Mouse (Mus musculus) left cerebral cortex, adult 18-20 months (tissue): ENCODE measurements around the gene Rnf217. TPM values are rescaled to one million over a fixed set of nuclear protein-coding genes. Genes with fewer than 3 reads are reported as not detected.

Source experiments
- DNase-seq, 2 experiments: peaks; one replicate each; pipeline ENCODE4 v3.0.0; 2021 to 2022; ENCODE audit warnings: low spot score in 2 of 2, mixed read lengths in 1 of 2
- long read RNA-seq, 2 experiments: library from polyadenylated mRNA; stranded (forward); transcript quantifications; one replicate each; pipeline ENCODE4 v2.0.0; 2021
- total RNA-seq, 2 experiments: library from RNA; stranded (reverse); gene quantifications; 2 replicates each; pipeline ENCODE4 v1.2.3; 2021

The Rnf217 gene
- 10 to 100 TPM; 11.1 to 13.5 TPM for total RNA-seq
- long read RNA-seq, experiment 1, full-length matches to known transcripts: 22 of 25 reads
- long read RNA-seq, experiment 1, partial matches to known transcripts: 0 of 25 reads
- long read RNA-seq, experiment 1, other reads (novel, unspliced or antisense): 3 of 25 reads
- long read RNA-seq, experiment 2, full-length matches to known transcripts: 15 of 15 reads
- long read RNA-seq, experiment 2, partial matches to known transcripts: 0 of 15 reads
- long read RNA-seq, experiment 2, other reads (novel, unspliced or antisense): 0 of 15 reads

DNA sequence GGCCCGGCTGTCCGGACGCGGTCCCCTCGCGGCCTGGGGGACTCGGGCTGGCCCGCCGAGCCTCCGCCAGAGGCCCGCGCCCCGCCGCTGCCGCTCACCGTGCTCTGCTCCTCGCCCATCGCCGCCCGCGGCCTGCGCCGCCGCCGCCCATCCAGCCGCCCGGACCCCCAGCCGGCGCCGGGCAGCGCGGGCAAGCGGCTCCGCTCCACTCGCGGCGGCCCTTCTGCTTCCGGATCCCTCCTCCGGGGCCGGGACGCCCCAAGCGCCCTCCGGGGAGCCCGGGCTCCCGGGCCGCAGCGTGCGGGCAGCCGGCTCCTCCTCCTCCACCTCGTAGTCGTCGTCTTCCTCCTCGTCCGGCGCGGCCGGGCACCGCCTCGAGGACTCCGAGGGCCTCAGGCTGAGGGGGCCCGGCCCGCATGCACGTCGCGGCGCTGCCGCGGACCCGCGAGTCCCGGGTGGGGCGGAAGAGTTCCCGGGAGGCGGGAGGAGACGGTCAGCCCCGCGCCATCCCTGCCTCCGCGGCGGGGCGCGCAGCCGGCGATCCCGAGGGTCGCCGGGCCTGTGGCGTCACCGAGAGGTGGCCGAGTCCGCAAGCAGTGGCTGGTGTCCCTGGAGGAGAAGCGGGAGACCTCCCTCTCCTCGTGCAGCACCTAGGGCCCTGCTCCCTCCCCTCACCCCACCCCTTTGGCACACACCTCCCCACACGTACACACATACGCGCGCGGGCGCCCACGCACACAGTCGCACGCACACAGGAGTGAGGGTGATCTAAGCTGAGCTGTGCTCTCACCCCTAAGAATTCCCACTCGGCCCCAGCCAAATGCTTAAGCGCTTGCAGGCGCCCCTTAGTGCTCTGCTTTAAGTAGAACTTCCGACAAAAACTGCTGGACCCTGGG, at the start of gene Rnf217:
Gene Rnf217, minus strand, starts transcription at position 119 of the 896 bp plus-strand sequence.
- DNase-seq: peak; percentile 74 to 85

DNA sequence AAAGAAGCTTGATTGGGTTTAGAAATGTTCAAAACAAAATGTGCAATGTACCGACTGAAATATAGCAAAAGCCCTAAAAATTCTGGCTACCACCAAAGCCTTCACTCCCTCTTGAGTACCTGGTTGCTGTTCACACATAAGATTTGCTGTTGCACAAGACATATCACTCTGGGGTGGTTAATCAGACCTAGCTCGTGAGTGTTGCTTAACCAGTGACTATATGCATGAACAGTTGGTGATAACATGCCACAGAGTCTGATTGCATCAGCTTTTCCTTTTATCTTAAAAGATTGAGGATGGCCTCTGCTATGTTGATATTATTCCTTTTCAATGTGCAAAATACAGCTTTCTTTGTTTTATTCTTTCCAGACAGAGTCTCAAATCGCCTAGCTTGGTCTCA, 38.3 kb upstream of the Rnf217 start:
- DNase-seq: no peak

DNA sequence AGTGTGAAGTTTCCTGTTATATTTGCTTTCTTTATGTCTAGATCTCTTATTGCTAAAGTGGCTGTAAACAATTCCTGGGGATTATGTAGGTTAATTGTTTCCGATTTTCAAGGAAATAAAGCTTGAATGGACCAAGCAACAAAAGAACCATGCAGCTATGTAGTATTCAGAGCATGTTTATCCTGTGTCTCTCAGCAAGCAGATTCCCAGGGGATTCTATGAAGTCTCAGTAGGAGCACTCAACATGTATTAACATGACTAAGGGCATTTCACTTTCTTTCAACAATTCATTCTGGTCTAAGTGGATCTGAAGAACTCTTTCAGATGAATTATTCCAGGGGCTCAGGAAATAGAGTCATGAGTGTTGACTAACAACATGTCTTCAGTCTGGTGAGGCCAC, 37.1 kb upstream of the Rnf217 start:
- DNase-seq: no peak

DNA sequence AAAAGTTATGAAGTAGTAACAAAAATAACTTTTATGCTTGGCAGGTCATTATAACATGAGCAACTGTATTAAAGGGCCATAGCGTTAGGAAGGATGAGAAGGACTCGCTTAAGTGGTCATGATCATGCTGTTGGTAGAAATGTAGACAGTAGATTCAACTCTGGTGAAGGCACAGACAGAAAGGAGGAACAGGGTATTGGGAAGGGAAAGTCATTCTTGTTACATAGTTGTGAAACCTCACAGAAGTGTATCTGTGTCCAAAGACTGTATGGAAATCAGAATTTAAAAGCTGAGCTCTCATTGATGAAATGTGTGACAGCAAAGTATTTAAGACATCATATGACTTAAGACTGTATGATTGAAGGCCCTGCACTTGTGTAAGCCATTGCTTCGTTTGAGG, 26.1 kb upstream of the Rnf217 start:
- DNase-seq: no peak

DNA sequence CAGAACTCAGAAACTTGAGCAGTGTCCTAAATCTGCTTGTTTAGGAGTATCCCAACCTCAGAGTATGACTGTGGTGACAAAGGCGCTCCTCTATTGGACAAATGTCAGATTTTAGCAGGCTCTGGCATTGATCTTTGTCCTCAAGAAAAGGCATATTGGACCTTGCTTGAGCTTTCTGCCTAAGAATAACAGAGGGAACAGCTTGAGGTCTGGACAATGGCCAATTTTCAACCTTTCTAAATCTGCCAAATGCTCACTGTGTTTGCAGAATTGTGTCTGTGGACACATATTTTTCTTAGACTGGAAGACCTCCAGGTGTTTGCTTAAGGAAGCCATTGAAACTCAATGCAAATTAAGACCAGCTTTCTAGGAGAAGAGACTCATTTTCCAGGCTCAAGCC, 23.0 kb upstream of the Rnf217 start:
- DNase-seq: no peak

DNA sequence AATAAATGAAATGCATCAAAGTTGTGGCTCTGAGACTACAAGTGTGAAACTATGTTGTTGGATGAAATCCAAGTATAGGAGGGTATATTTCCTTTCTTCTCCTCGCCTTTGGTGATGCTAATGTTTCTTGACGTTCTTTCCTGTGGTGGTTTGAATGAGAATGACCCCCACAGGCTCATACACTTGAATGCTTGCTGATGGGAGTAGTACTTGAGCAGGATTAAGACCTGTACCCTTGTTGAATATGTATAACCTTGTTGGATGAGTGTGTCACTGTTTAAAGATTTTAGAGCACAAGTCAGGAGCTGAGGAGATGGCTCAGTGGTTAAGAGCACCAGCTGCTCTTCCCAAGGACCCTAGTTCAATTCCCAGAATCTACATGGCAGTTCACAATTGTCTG, 6.4 kb upstream of the Rnf217 start:
- no peak for DNase-seq

DNA sequence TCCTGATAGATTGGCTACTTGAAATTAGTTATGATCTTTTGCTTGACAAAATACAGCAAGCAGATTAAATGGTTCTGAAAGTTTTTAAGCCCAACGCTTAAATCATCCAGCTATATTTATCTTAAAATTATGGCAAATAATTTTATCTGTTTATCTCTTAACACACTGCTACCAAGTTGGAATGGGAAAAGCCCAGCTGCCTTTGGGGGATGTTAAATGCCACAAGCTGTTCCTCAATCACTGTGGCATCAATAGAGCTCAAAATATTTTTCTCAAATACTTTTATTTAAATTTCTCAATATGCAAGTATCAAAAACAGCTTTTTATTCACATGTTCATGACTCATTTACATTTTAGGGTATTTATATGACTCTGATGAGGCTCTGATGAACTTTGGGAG, 5.1 kb upstream of the Rnf217 start:
- no peak for DNase-seq

DNA sequence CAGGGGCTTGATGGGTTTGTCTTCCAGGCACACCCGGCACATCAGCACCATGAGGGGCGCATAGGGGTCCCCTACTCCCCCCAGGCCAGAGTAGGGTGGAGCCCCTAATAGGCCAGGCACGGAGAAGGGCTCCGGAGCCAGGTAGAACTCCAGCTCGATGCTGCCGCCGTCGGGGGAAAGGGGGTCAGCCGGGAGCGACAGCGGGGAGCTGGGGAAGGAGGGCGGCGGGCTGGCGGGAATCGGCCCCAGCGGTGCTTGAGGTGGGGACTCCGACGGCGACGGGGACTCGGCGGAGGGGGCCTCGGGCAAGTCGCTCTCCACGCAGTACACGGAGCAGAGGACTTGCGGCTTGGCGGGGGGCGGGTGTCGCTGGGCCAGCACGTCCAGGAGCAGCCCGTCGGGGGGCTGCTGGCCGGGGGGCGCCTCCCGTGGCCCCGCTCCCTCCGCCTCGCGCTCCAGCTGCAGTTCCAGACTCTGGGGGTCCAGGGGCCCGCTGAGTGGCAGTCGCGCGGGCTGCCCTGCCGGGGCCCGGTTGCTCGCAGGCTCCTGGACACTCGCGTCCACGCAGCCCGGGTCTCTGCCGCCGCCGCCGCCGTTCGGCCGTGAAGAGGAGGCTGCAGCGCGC, 431 bp downstream of the Rnf217 start:
- DNase-seq: peak; percentile 24 to 30

DNA sequence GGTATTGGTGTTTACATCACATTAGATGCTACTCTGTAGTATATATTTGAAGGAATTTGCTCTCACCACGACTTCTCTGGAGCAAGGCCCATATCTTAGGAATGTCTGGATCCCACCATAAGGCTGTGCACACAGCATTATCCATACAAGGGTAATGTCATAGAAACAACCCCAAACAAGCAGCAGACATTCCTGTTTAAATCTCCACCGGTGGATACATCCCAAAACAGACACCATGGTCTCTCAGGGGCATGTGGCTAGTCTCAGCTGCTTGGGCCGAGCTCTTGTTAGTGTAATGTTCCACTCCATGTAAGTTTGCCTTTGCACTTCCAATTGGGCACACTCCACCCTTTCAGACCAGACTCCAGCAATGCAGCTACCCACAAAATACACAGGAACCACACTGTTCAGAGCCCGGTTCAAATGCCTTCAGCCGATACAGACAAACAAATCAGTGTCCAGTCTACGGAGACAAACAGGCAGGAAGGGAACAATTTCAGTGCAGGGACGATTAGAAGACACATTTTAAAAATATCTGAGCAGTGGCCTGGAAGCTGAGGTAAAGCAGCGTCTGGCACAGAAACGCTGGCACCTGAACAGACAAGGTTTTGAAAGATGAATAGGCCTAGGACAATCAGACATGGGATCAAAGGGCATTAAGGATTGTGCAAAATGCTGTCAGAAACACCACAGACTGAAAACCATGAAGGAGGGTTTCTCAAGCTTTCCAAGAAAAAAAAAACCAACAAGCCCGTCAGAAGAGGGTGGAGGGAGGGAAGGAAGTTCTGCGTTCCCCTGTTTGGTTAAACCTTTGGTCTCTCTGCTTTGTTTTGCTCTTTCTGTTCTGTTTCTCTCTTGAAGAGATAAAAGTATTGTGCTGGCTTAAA, 1.8 kb downstream of the Rnf217 start:
- DNase-seq: no peak

DNA sequence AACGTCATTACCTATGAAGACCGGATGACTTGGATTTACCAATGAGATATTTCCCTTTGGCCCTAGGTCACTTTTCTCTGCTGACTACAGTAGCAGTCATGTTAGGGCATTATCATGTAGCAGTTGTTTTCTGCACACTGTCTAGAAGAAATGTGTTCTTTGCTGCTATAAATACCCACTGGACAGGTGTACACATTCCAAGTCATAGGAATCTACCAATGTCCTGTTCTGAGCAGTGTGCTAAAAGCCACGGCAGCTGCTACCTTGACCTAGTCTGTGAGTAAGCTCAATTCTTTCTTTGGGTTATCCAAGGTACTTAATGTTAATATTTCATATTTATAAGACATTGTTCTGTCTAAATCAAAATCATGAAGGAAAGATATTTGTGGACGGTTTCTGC, 5.1 kb downstream of the Rnf217 start:
- DNase-seq: no peak

DNA sequence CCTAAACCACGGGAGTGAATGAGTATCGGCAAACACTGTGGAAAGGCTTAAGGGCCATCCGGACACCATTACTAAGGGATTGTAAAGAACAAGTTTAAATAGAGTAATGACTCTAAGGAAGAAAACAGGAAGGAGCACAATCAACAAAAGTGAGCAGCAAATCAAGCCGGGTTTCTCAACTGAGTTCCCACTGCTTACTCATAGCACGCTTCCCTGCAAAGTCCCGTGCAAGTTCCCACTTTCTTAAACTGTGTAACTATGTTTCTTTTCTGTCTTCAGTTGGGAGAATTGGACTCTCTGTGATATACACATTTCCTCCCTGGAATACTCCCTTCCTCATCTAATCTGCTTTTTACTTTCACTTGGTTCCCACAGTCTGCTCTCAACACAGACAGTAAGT, 8.9 kb downstream of the Rnf217 start:
- DNase-seq: no peak

DNA sequence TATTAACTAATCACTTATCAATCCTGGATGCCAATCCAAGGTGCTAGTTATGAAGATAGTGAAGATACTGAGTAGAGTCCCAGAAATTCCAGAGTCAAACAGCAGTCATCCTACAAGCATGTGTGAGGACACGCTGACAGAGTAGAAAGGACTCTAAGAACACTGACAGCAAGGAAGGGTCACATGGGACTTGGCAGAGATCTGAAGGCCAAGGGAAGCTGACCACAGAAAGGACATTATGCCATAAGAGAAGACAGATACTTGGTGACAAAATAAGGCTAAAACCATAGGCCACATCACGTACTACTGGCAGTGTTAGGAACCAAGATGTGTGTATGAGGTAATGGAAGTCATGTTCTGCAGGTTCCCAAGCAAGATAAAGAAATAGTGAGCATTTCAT, 11.1 kb downstream of the Rnf217 start:
- DNase-seq: no peak

DNA sequence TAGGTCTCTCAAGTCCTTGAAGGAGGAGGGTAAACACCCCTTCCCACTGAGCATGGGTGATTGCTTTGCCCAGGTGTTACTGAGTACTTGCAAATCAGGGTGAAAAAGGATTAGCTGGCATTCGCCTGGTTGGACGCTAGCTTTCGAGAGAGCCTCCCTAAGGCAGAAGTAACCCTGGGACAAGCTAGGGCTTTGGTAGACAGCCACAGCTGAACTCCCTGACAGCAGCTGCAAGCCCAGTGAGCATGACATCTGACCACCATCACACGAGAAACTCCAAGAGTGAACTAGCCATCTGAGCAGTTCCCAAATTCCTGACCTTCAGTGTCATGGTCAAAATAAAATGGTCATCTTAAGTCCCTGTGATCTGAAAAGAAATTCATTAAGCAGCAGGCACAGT, 12.2 kb downstream of the Rnf217 start:
- no peak for DNase-seq

DNA sequence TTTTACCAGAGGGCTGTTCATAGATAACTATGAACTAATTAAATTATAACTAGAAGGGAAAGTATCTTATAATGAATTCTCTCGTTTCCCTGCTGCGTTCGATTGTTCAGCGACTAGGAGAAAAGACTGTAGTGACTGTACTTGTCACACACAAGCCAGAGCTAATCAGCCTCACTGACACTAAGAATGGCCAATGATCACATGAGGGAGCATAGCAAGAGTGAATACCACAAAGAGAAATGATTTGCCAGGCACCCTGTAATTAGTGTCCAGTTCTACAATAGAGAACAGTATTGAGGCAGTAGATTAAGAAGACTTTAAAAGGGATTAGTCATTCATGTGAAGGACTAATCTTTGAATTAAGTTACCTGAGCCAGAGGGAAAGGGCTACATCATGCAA, 13.7 kb downstream of the Rnf217 start:
- no peak for DNase-seq

DNA sequence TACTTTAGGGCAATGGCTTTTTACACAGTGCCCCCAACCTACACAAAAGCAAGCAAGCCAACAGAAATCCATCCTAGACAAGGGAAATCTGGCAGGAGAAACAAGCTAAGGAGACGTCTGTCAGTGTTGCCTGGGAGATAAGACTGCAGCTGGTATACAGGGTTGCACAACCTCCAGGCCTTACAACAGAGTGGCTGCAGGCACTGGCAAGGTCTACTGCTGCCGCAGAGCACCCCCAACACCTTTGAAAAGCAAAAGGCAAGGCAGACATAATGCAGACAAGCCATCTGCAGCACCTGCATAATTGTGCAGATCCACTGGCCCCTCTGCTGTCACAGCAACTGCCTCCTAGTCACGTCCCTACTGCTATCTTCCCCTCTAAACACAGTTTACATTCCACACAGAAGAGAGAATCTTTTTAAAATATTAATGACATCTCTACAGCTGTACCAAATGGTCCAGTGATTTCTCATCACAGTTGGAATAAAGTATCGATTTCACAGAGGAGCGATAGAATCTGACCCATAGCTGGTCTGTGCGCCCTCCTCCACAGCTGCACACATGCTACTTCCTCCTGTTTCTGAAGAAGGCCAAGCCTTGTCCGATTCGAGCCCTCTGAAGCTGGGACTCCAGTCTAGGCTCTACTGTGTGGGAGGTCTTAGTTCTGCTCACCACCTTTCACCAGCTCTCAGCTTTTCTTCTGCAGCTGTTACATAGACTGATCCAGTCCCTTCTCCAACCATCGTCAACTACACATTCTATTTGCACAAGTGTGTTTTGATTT, 16.1 kb downstream of the Rnf217 start:
- no peak for DNase-seq

DNA sequence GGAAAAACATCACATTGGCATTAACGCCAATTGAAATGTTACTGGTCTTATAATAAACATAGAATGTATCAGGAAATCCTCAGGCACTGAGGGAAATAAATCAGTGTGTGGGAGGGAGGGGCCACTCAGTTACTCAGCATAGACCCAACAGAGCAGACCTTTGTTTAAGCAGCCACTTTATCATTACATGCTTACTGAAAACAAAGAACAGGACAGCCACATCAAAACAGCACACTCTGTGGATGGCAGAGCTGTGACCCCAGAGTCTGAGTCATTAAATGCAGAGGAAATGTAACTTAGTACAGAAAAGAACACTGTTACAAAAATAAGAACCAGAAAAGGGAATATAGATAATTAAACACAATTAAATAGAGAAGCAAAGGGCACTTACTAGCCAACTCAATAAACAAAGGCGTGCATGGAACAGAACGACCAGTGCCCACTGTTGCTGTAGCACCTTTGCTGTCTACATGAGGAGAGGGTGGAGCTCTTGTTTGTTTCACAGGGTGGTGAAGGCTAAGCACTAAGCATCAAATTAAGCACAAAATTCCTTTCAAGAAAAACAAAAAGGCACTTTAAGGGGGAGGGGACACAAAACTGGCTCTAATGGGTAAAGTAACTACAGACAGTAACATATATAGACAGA, 16.8 kb downstream of the Rnf217 start:
- no peak for DNase-seq

DNA sequence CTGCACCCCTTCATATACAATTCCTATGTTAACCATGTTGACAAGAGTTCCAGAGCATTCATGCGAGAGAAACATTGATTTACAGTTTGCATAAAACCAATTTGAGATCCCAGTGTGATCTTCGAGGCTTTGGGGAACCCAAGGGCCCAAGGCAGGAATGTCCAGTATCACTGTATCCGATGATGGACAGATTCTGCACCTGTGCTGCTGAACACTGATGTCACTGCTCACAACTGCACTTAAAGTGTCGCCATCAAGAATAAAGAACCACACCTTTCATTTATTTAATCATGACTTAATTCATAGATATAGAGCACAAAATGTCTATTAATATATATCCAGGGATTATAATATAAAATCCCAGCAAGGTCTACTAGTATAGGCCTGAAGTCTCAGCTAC, 28.3 kb downstream of the Rnf217 start:
- DNase-seq: no peak

DNA sequence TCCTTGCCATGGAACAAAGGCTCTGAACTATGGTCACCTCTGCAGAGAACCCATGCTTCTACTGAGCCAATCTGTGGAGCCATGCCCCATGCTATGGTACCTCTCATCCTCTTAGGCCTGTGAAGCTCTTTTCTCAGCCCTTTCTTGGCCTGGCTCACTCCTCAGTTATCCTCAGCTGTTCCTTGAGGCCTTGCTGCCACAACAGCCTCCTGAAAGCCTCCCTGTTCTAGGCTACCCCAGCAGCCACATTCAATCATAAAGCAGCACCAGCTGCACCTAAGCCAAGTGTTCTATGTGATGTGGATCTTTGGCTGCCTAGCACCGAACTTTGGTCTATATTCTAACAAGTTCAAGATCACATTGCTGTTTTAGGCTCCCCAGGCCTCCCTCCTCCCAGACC, 28.9 kb downstream of the Rnf217 start:
- no peak for DNase-seq

DNA sequence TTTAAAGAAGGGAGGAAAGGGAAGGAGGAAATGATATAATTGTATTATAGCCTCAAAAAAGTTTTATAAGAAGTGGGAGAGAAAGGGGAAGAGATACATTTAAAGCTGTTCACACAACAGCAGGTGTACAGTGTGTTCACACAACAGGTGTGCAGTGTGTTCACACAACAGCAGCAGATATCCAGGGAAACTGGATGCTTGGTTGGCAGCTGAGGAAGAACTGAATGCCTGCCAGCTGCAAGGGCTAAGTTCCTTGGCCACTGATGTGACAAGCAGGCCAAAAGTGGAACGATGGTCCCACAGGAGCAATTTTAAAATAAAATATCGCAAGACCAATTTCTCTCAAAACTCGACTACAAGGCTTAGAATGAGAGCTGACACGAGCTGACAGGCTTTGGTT, 35.7 kb downstream of the Rnf217 start:
- no peak for DNase-seq

DNA sequence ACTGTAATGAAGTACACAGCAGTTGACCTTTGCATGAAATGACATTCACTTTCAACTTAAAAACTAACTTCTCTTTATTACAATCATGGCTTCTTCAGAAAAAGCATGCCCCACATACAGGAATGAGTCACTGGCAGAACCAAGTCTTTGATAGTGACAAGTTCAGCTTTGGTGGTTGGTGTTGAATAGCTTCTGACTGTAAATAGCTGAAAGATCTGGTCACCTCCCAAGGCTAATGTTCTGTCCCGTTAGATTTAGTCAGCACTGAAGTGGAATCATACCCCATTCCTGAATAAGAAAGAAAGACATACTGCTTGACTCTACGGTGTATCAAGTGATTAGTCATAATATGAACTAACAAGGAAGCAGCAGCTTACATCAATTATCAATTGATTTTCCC, 51.7 kb downstream of the Rnf217 start:
- no peak for DNase-seq
